Mouse (Mus musculus): ENCODE measurements at regions not wholly inside any gene's neighbourhood (a gene's known extent, or its start where the extent isn't known, plus 50 kb on each side); places are given as distances from the start of the nearest gene placed in this dataset.
A peak's percentile ranks its signal among the peaks of the same experiment; 100 is the strongest.
"Not testable (repeated sequence)": the region's sequence is repeated elsewhere in the genome, so short reads cannot be mapped to it uniquely, and the experiment has no call there.

DNA sequence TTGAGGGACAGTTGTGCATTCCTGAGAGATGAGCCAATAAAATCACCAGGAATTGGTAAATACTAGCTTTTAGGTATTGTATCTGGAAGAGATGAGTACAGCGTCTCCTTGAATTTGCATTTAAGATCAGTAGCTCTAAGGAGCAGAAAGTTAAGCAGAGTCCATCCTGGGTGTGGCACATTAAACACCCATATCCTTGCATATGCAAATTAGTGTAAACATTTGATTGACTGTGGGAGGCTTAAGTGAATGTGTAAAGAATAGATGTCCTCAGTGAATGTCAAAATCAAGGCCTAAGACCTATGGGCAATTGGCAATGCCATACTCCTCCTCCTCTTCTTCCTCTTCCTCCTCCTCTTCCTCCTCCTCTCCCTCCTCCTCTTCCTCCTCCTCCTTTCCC, 229.4 kb downstream of the Cd47 start:
- TF ChIP-seq CTCF (IDR thresholded peaks at IDR 0.05; ENCODE audit: extremely low read depth, insufficient read depth, low read length) (no peak), POLR2A (IDR thresholded peaks at IDR 0.05; ENCODE audit: extremely low read depth, insufficient read depth, low read length) (no peak)
- Histone ChIP-seq H3K27ac (ENCODE audit: insufficient read depth, low read length) (no peak overlapping the region), H3K4me1 (ENCODE audit: control insufficient read depth, insufficient read depth, low read length) (no peaks in the 10 kb centered on the region), H3K4me3 (ENCODE audit: insufficient read depth, low read length) (no peak overlapping the region)

DNA sequence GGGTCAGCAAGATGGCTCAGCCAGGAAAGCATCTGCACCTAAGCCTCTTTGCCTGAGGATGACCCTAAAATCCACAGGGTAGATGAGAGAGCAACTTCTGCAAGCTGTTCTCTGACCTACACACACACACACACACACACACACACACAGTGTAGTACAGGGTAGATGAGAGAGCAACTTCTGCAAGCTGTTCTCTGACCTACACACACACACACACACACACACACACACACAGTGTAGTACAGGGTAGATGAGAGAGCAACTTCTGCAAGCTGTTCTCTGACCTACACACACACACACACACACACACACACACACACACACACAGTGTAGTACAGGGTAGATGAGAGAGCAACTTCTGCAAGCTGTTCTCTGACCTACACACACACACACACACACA, 230.0 kb downstream of the Cd47 start:
- H3K4me1 ChIP-seq (ENCODE audit: control insufficient read depth, insufficient read depth, low read length); H3K4me3 ChIP-seq (ENCODE audit: insufficient read depth, low read length); H3K27ac ChIP-seq (ENCODE audit: insufficient read depth, low read length): not testable (repeated sequence)

DNA sequence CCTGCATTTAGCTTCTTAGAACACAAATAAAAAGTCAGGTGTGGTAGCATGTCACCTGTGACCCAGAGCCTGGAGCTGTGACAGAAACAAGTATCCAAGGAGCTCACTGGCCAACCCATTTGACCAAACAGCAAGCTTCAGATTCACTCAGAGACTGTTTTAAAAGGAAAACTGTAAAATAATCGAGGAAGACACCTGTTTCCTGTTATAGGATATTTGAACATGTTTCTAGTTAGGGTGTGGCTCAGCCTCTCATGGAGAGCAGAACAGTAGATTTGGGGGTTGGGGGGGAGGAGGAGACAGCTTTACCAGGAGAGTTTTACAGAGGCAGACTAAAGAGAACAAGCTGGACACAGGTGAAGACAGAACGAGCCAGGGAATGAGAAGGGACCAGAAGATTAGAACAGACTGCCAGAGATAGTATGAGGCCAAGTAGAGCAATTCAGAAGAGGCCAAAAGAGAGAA, 230.6 kb downstream of the Cd47 start:
- H3K27ac ChIP-seq (ENCODE audit: insufficient read depth, low read length), result no peak overlapping the region
- TF ChIP-seq POLR2A (IDR thresholded peaks at IDR 0.05; ENCODE audit: extremely low read depth, insufficient read depth, low read length), result no peak
- TF ChIP-seq CTCF (IDR thresholded peaks at IDR 0.05; ENCODE audit: extremely low read depth, insufficient read depth, low read length), result no peak
- H3K4me1 ChIP-seq (ENCODE audit: control insufficient read depth, insufficient read depth, low read length), result no peaks in the 10 kb centered on the region
- H3K4me3 ChIP-seq (ENCODE audit: insufficient read depth, low read length), result no peak overlapping the region

DNA sequence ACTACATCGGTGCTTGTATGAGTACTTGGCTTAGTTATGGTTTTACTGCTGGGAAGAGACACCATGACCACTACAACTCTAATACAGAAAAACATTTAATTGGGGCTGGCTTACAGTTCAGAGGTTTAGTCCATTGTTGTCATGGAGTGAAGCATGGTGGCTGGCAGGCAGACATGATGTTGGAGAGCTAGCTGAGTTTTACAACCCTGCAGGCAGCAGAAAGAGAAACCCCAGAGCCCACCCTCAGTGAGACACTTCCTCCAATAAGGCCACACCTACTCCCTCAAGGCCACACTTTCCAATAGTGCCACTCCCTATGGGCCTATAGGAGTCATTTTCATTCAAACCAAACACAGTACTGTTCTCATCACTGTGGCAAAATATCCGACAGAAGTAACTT, 232.5 kb downstream of the Cd47 start:
- TF ChIP-seq POLR2A (IDR thresholded peaks at IDR 0.05; ENCODE audit: extremely low read depth, insufficient read depth, low read length) (no peak), CTCF (IDR thresholded peaks at IDR 0.05; ENCODE audit: extremely low read depth, insufficient read depth, low read length) (no peak)
- H3K27ac ChIP-seq (ENCODE audit: insufficient read depth, low read length), result no peak overlapping the region
- no peak overlapping the region for H3K4me3 ChIP-seq (ENCODE audit: insufficient read depth, low read length)
- H3K4me1 ChIP-seq (ENCODE audit: control insufficient read depth, insufficient read depth, low read length), result no peaks in the 10 kb centered on the region

DNA sequence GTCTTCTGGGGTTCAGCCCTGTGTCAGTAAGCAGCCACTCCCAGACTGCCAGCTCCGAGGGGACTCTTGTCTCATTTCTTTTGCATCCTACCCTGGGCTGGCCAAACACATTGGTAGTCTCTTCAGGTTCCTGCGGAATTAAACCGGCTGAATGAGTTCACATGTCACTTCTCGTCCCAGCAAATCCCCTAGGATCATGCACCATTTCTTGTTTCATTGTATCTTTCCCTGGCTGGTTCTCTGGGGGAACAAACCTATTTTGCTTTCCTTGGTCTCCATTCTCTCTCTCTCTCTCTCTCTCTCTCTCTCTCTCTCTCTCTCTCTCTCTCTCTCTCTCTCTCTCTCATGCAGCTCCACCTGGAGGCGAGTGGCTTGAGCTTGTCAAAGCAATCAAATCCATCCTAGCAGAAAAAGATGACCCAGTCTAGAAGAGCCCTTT, 236.0 kb downstream of the Cd47 start:
- H3K4me1 ChIP-seq (ENCODE audit: control insufficient read depth, insufficient read depth, low read length), result no peaks in the 10 kb centered on the region
- H3K27ac ChIP-seq (ENCODE audit: insufficient read depth, low read length), result no peak overlapping the region
- TF ChIP-seq POLR2A (IDR thresholded peaks at IDR 0.05; ENCODE audit: extremely low read depth, insufficient read depth, low read length) (no peak), CTCF (IDR thresholded peaks at IDR 0.05; ENCODE audit: extremely low read depth, insufficient read depth, low read length) (no peak)
- no peak overlapping the region for H3K4me3 ChIP-seq (ENCODE audit: insufficient read depth, low read length)

DNA sequence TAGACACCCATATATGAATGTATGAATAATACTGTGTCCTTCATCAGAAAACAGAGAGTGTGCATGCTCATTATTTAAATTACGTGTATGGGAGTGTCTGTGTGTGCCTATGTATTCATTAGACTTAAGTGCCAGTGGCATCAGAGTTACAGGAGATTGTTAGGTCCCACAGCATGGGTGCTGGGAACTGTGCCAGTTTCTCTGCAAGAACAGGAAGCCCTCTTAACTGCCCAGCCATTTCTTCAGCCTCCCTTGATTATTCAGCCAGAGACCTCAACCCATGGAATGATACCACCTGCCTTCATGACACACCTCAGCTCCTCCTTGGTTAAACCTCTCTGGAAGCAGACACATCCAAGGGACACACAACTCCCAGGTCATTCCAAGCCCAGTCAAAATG, 243.8 kb downstream of the Cd47 start:
- no peak for TF ChIP-seq POLR2A (IDR thresholded peaks at IDR 0.05; ENCODE audit: extremely low read depth, insufficient read depth, low read length)
- TF ChIP-seq CTCF (IDR thresholded peaks at IDR 0.05; ENCODE audit: extremely low read depth, insufficient read depth, low read length), result no peak
- Histone ChIP-seq H3K27ac (ENCODE audit: insufficient read depth, low read length) (no peak overlapping the region), H3K4me3 (ENCODE audit: insufficient read depth, low read length) (no peak overlapping the region), H3K4me1 (ENCODE audit: control insufficient read depth, insufficient read depth, low read length) (no peaks in the 10 kb centered on the region; the same call in 1 of the 2 replicates)

DNA sequence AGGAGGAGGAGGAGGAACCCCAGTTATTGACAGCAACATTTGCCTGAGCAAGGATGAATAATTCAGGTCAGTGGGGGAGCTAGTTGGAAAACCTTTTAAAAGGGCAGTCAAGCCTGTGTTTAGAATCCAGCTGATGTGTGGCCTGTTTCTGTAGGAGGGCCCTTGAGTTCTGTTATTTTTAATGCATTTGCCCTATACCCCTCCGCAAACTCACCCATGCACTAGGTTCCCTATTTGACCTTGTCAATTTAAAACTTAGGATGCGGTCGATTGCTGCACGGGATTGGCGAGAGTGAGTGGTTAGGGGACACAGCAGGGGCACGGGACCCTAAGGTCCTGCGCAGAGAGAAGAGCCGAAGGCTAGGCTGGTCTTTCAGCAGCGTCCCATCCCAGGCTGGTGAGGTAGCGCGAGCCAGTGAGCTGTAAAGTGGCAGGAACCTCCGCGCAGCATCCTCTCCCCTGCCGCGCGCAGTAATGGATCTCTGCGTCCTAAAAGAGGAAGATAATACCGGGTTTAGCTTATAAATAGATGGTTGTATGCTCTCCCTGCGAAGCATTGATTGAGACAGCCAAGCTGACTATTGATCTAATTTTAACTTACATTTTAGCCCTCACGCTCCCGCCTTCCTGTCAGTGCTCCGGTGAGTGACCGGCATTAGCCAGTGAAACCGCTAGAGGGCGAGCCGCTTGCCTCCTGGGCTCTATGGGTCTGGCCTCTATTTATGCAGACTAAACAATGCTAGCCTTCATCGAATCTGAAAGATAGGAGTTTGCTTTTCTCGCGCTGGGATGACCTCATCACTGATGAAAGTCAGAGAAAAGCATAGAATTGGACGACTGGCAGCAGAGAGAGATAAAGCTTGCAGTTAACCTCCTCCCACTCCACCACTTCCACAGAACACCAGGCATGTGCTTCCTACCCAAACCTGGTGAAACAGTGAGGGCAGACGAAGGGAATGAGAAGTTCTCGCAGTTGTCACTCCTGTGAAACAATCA, 245.5 kb downstream of the Cd47 start:
- no peak overlapping the region for H3K27ac ChIP-seq (ENCODE audit: insufficient read depth, low read length)
- no peaks in the 10 kb centered on the region; the same call in 1 of the 2 replicates for H3K4me1 ChIP-seq (ENCODE audit: control insufficient read depth, insufficient read depth, low read length)
- TF ChIP-seq CTCF (IDR thresholded peaks at IDR 0.05; ENCODE audit: extremely low read depth, insufficient read depth, low read length), result peak; percentile 69
- no peak for TF ChIP-seq POLR2A (IDR thresholded peaks at IDR 0.05; ENCODE audit: extremely low read depth, insufficient read depth, low read length)
- H3K4me3 ChIP-seq (ENCODE audit: insufficient read depth, low read length), result peak overlapping the region; percentile 39

DNA sequence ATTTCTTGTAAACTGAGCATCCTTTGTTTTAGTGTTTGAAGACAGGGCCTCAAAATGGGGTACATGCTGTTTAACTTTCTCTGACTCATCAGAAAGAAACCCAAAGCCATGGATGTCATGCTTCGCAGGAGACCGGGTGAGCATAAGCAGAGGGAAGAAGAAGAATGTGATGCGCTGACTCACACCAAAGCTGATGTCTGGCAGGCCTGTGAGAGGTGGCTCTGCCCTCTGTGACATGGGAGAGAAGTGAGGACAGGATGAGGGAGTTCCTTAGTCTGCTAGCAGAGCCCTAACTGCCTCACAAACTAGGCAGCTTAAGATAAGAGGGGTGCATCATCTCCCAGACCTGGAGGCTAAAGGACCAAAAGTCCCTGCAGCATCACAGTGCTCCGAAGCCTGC, 263.2 kb downstream of the Cd47 start:
- Histone ChIP-seq H3K4me1 (ENCODE audit: control insufficient read depth, insufficient read depth, low read length) (no peaks in the 10 kb centered on the region), H3K4me3 (ENCODE audit: insufficient read depth, low read length) (no peak overlapping the region), H3K27ac (ENCODE audit: insufficient read depth, low read length) (no peak overlapping the region)
- no peak for TF ChIP-seq CTCF (IDR thresholded peaks at IDR 0.05; ENCODE audit: extremely low read depth, insufficient read depth, low read length)
- no peak for TF ChIP-seq POLR2A (IDR thresholded peaks at IDR 0.05; ENCODE audit: extremely low read depth, insufficient read depth, low read length)

DNA sequence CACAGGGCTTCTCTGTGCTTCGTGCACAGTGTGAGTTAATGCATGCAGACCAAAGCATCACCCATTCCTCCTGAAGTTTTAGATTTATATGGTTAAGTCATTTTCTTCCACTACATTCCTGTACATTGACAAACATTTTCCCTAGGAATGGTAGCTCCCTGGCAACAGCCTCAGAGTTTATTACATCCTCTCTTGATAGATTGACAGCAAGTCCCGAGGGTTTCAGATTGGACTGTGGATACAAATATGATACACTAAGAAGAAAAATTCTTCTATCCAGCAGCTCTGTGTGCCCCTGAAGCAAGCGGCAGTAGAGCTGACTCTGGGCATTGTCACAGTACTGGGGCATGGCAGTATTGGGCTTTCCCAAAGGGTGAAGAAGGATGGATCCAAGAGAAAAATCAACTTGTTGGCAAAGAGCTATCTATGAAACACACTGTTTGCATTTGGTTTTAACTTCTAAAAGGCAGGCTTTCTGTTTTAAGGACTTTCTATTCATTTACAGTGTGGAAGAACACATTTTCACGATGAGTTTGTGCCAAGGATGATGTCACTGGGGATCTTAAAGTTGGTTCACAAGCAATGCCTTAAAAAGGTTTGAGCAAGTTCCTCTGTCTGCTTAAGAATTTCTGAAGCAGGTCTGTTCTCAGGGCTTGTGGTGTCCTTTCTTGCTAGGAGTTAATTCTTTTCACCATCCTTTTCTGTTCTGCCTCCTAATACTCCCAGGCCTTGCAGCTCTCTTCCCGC, 265.2 kb downstream of the Cd47 start:
- no peak overlapping the region for H3K4me3 ChIP-seq (ENCODE audit: insufficient read depth, low read length)
- TF ChIP-seq CTCF (IDR thresholded peaks at IDR 0.05; ENCODE audit: extremely low read depth, insufficient read depth, low read length) (no peak), POLR2A (IDR thresholded peaks at IDR 0.05; ENCODE audit: extremely low read depth, insufficient read depth, low read length) (no peak)
- H3K4me1 ChIP-seq (ENCODE audit: control insufficient read depth, insufficient read depth, low read length), result no peaks in the 10 kb centered on the region
- no peak overlapping the region for H3K27ac ChIP-seq (ENCODE audit: insufficient read depth, low read length)

Data from cortical plate, adult 2 months (tissue).